Comparison of ENCODE assay signal across 11 mouse cellular contexts in the genomic region with DNA sequence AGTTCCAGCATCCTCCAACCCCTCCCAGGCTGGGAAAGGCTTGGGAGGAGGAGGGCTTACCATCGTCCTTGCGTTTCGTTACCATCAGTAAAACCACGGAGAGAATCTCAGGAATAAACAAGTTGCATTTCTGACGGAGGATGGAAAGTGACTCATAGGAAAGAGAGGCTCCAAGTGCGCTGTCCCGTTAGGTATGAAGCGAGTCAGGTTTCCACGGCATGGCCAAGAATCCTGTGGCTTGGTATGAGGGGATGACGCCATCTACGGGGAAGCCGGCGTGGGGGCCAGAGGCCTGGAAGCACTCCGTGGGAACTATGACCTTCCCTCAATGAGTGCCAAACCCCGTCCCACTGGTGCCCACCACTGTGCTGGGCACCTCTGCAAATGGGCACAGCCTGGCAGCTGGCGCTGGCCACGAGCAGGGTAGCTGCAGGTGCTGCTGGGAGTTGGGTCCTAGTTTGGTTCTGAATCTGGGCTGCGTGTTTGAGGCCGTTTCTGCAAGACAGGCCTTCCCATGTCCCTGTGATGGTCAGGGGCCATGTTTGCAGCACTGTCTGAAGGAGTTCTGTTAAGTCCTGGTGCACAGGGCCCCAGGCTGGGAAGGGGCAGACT.
"Had no signal": no experiment of that assay in that cellular context is flagged by ENCODE, and none has a peak within 500 bp of the region (broad histone marks: within the 10 kb centered on the region; RNA-seq: fewer than 3 reads in every experiment).

No protein-coding gene starts in this region.

- H3K36me3 ChIP-seq: limb, embryonic 13.5 days; midbrain, embryonic 12.5 days had no signal

- H3K9ac ChIP-seq: limb, embryonic 13.5 days; liver, embryonic 14.5 days; midbrain, embryonic 12.5 days had no signal

- ATAC-seq: midbrain, embryonic 16.5 days had no signal

- H3K9me3 ChIP-seq: limb, embryonic 13.5 days; midbrain, embryonic 12.5 days had no signal

- H3K4me2 ChIP-seq: limb, embryonic 13.5 days; midbrain, embryonic 12.5 days had no signal

- DNase-seq: kidney, postnatal 25 days; layer of hippocampus, postnatal 36 days; lung, adult 18-20 months; right cerebral cortex, adult 18-20 months; right cerebral cortex, postnatal 25 days; thymus, adult 18-20 months; thymus, postnatal 14 days had no signal

- H3K27me3 ChIP-seq: midbrain, embryonic 12.5 days had no signal

- H3K4me3 ChIP-seq: limb, embryonic 13.5 days; midbrain, embryonic 12.5 days had no signal

- H3K27ac ChIP-seq: limb, embryonic 13.5 days; liver, embryonic 14.5 days; midbrain, embryonic 12.5 days had no signal
